Mouse (Mus musculus) megakaryocyte-erythroid progenitor cell, adult 5-6 weeks (primary cell): Measurements from ENCODE around the gene Cx3cr1. TPM values are rescaled to one million over a fixed set of nuclear protein-coding genes. Genes with fewer than 3 reads are reported as not detected.

Experiments
- ATAC-seq: replicated peaks from 2 replicates; pipeline ENCODE4 v1.8.0; 2016; ENCODE audit warnings: mild to moderate bottlenecking, inconsistent platforms; ENCODE audit not compliant: severe bottlenecking, poor library complexity, low FRiP score, low TSS enrichment
- total RNA-seq, 2 experiments: library from RNA; stranded (forward) in 1 of 2; stranded (reverse) in 1 of 2; fragments of 200-1000, 215-1000 nt in 1 of 2; fragments of >200 nt in 1 of 2; fragmentation: Nextera tagmentation in 1 of 2; gene quantifications; 2 replicates each; pipeline ENCODE4 v1.2.3; 2014 to 2017

The Cx3cr1 gene
- total RNA-seq, 2 experiments from 2014 or later = 2.1 TPM; not detected in 1

- ATAC-seq = 0 out of 2 replicates have a peak, but pooled peaks have one; percentile 15
Measured at GRCm38 (mm10) chr9:119923462-119923861, 146.2 kb downstream of the Cx3cr1 start.

- ATAC-seq = 0 out of 2 replicates have a peak, but pooled peaks have one; percentile 26
Measured at GRCm38 (mm10) chr9:119919858-119920257, 149.8 kb downstream of the Cx3cr1 start.

GRCm38 (mm10) chr9:119913087-119913838 lies 156.4 kb downstream of the Cx3cr1 start:
- peak; percentile 77 for ATAC-seq

- no peak for ATAC-seq
Measured at GRCm38 (mm10) chr9:119909931-119910330, 159.7 kb downstream of the Cx3cr1 start.

GRCm38 (mm10) chr9:119908708-119909107 lies 161.0 kb downstream of the Cx3cr1 start:
- no peak for ATAC-seq

GRCm38 (mm10) chr9:119902410-119903151 lies 167.1 kb downstream of the Cx3cr1 start:
- no peak for ATAC-seq

- ATAC-seq = no peak
Measured at GRCm38 (mm10) chr9:119899446-119899845, 170.2 kb downstream of the Cx3cr1 start.

GRCm38 (mm10) chr9:119895040-119895721 lies 174.5 kb downstream of the Cx3cr1 start:
- ATAC-seq = peak; percentile 29; the same call in 1 of the 2 replicates

- peak; percentile 98 for ATAC-seq
Measured at GRCm38 (mm10) chr9:119894339-119895009, 175.2 kb downstream of the Cx3cr1 start, which contains the start of gene Wdr48. Wdr48 (plus strand) TSS chr9:119894878.

GRCm38 (mm10) chr9:119893881-119894280 lies 175.8 kb downstream of the Cx3cr1 start:
- no peak for ATAC-seq

GRCm38 (mm10) chr9:119890692-119891091 lies 179.0 kb downstream of the Cx3cr1 start:
- ATAC-seq = peak; percentile 36

GRCm38 (mm10) chr9:119889446-119889845 lies 180.2 kb downstream of the Cx3cr1 start:
- ATAC-seq = no peak

- ATAC-seq = no peak
Measured at GRCm38 (mm10) chr9:119888843-119889246, 180.8 kb downstream of the Cx3cr1 start.

- peak; percentile 67; the same call in 1 of the 2 replicates for ATAC-seq
Measured at GRCm38 (mm10) chr9:119887144-119887901, 182.4 kb downstream of the Cx3cr1 start.

- ATAC-seq = no peak
Measured at GRCm38 (mm10) chr9:119854170-119854569, 215.5 kb downstream of the Cx3cr1 start.

GRCm38 (mm10) chr9:119853071-119853846 lies 216.4 kb downstream of the Cx3cr1 start:
- no peak for ATAC-seq

GRCm38 (mm10) chr9:119852347-119853030 lies 217.2 kb downstream of the Cx3cr1 start:
- no peak for ATAC-seq
